Mouse (Mus musculus): Measurements from ENCODE around the gene Lrp6.

- TF ChIP-seq POLR2A (IDR thresholded peaks at IDR 0.05; ENCODE audit: borderline replicate concordance, extremely low read depth, insufficient read depth, insufficient read length, poor library complexity, severe bottlenecking) (no peak), CTCF (IDR thresholded peaks at IDR 0.05; ENCODE audit: borderline replicate concordance, extremely low read depth, insufficient read depth, insufficient read length) (no peak)
These were observed 146.4 kb downstream of the Lrp6 start for GRCm38 (mm10) chr6:134420375-134420774.

All from brain, embryonic 14.5 days (tissue).